Comparison of ENCODE assay signal across 7 mouse cellular contexts in genomic region chr7:12966104-12966845, GRCm38 (mm10). TPM values are rescaled to one million over a fixed set of nuclear protein-coding genes. Genes with fewer than 3 reads are reported as not detected.
DNase-seq lines count a peak whose midpoint lies in the region; ATAC-seq and TF ChIP-seq lines count a peak whose summit lies in the region.

No protein-coding gene starts in this region.

- peaks cover 0 to 14% of the 10 kb centered on the region in 2 experiments; a peak in 2 of 4 replicates for H3K36me3 ChIP-seq in MEL (ENCODE audit: control insufficient read depth in 1 of 2, insufficient read depth in 2 of 2, low read length in 2 of 2)

- peaks cover 2 to 21% of the 10 kb centered on the region in 2 experiments; a peak in 2 of 4 replicates for H3K4me1 ChIP-seq in MEL (ENCODE audit: control insufficient read depth in 1 of 2, insufficient read depth in 2 of 2, low read length in 2 of 2)
- peaks cover 28% of the 10 kb centered on the region for H3K4me1 ChIP-seq in bone marrow macrophage, adult 2 months (ENCODE audit: control insufficient read depth, insufficient read depth, low read length)

- TF ChIP-seq POLR2A in MEL (IDR thresholded peaks at IDR 0.05; ENCODE audit: control insufficient read depth in 1 of 2, insufficient read depth in 1 of 2, low read depth in 1 of 2, low read length in 2 of 2, poor library complexity in 1 of 2) = no peak
- no peak for TF ChIP-seq POLR2A in bone marrow macrophage, adult 2 months (IDR thresholded peaks at IDR 0.05; ENCODE audit: borderline replicate concordance, low read depth, low read length)

- intact Hi-C loops in heart, postnatal 25 days (cut with DNase I) = no loop called here

- TF ChIP-seq CTCF in MEL (IDR thresholded peaks at IDR 0.05 in 2 of 3, conservative IDR thresholded peaks at IDR 0.05 in 1 of 3; ENCODE audit: control insufficient read depth in 1 of 3, insufficient read depth in 1 of 3, low read depth in 2 of 3, low read length in 3 of 3, poor library complexity in 1 of 3, severe bottlenecking in 1 of 3) = no peak
- no peak for TF ChIP-seq CTCF in bone marrow macrophage, adult 2 months (IDR thresholded peaks at IDR 0.05; ENCODE audit: low read depth, low read length)

- no peak for TF ChIP-seq RAD21 in MEL (IDR thresholded peaks at IDR 0.05; ENCODE audit: low read depth, low read length)

- H3K27ac ChIP-seq in MEL (ENCODE audit: control insufficient read depth, low read depth, low read length) = peak overlapping the region; percentile 83
- peak overlapping the region; percentile 74 for H3K27ac ChIP-seq in bone marrow macrophage, adult 2 months (ENCODE audit: insufficient read depth, low read depth, low read length)

- no peaks in the 10 kb centered on the region for H3K27me3 ChIP-seq in MEL (ENCODE audit: control insufficient read depth in 1 of 2, insufficient read depth in 2 of 2, low read length in 2 of 2)

- TF ChIP-seq EP300 in MEL (IDR thresholded peaks at IDR 0.05; ENCODE audit: low read depth in 1 of 2, low read length in 2 of 2) = no peak

- H3K9me3 ChIP-seq in MEL (replicated peaks; ENCODE audit: insufficient read depth, low read length) = no peaks in the 10 kb centered on the region

- peak; percentile 78 for ATAC-seq in erythroblast, adult 5-6 weeks (replicated peaks; ENCODE audit: low FRiP score, poor library complexity, severe bottlenecking)

- peak overlapping the region; percentile 79 to 84 for H3K4me3 ChIP-seq in MEL (ENCODE audit: control insufficient read depth in 1 of 2, insufficient read depth in 1 of 2, low read depth in 2 of 2, low read length in 2 of 2)
- peak overlapping the region; percentile 85 for H3K4me3 ChIP-seq in bone marrow macrophage, adult 2 months (ENCODE audit: insufficient read depth, low read length)

- H3K79me2 ChIP-seq in MEL (ENCODE audit: control insufficient read depth, insufficient read depth, low read length, poor library complexity) = peaks cover 6% of the 10 kb centered on the region

- H3K9ac ChIP-seq in MEL (ENCODE audit: control insufficient read depth, low read depth, low read length, poor library complexity, severe bottlenecking) = peak overlapping the region; percentile 84

- DNase-seq in MEL (ENCODE audit: low read depth, low spot score) = peak; percentile 76
- DNase-seq in heart, postnatal 25 days (ENCODE audit: low spot score) = peak; percentile 14
- DNase-seq in layer of hippocampus, postnatal 36 days = peak; percentile 55 to 60
- DNase-seq in lung, postnatal 4 days = peak; percentile 71
- peak; percentile 66 for DNase-seq in spleen, adult 12 weeks (ENCODE audit: low spot score)

TF ChIP-seq in MEL, 35 proteins besides CTCF, POLR2A, EP300 and RAD21:
- TF ChIP-seq SIN3A (IDR thresholded peaks at IDR 0.05; ENCODE audit: low read length) = no peak; the same call in 1 of the 2 replicates
- TF ChIP-seq NRF1 (IDR thresholded peaks at IDR 0.05; ENCODE audit: insufficient read depth, low read depth, low read length, poor library complexity, severe bottlenecking) = peak; percentile 37; the same call in 1 of the 2 replicates
- TF ChIP-seq NELFE (IDR thresholded peaks at IDR 0.05; ENCODE audit: low read depth, low read length) = no peak
- TF ChIP-seq ZNF384 (IDR thresholded peaks at IDR 0.05; ENCODE audit: low read depth, low read length) = no peak
- no peak for TF ChIP-seq TAL1 (IDR thresholded peaks at IDR 0.05; ENCODE audit: low read length)
- no peak for TF ChIP-seq USF1 (IDR thresholded peaks at IDR 0.05; ENCODE audit: low read depth, low read length)
- TF ChIP-seq HCFC1 (IDR thresholded peaks at IDR 0.05; ENCODE audit: low read depth, low read length) = no peak; the same call in 1 of the 2 replicates
- TF ChIP-seq ETS1 (IDR thresholded peaks at IDR 0.05; ENCODE audit: low read depth, low read length) = no peak; the same call in 1 of the 2 replicates
- no peak for TF ChIP-seq MYB (IDR thresholded peaks at IDR 0.05; ENCODE audit: low read depth, low read length)
- TF ChIP-seq SMC3 (IDR thresholded peaks at IDR 0.05; ENCODE audit: low read depth, low read length) = no peak
- peak; percentile 81; the same call in 1 of the 2 replicates for TF ChIP-seq CHD1 (IDR thresholded peaks at IDR 0.05; ENCODE audit: low read depth, low read length)
- no peak for TF ChIP-seq MYC (IDR thresholded peaks at IDR 0.05; ENCODE audit: low read depth, low read length)
- no peak for TF ChIP-seq ZMIZ1 (IDR thresholded peaks at IDR 0.05; ENCODE audit: low read depth, low read length)
- no peak for TF ChIP-seq CHD2 (IDR thresholded peaks at IDR 0.05; ENCODE audit: low read length)
- no peak for TF ChIP-seq MAZ (IDR thresholded peaks at IDR 0.05; ENCODE audit: low read depth, low read length)
- TF ChIP-seq BHLHE40 (IDR thresholded peaks at IDR 0.05; ENCODE audit: borderline replicate concordance, low read depth, low read length) = no peak
- peak; percentile 97 for TF ChIP-seq JUND (IDR thresholded peaks at IDR 0.05; ENCODE audit: low read depth, low read length)
- TF ChIP-seq E2F4 (IDR thresholded peaks at IDR 0.05; ENCODE audit: borderline replicate concordance, low read depth, low read length) = no peak
- TF ChIP-seq ZKSCAN1 (IDR thresholded peaks at IDR 0.05; ENCODE audit: low read depth, low read length) = no peak
- peak; percentile 73 for TF ChIP-seq MXI1 (IDR thresholded peaks at IDR 0.05; ENCODE audit: low read depth, low read length)
- TF ChIP-seq GABPA (IDR thresholded peaks at IDR 0.05; ENCODE audit: low read depth, low read length) = no peak

RNA-seq across cellular contexts. Expression of gene Zfp324, which starts 0.6 kb away (rescaled TPM):
- 5.9 and 9.9 TPM in 2 replicates for total RNA-seq in MEL (2012; rRNA removed)
- 1 to 10 TPM in 1 of 2 experiments, not detected in 1; 5.2 TPM for polyA plus RNA-seq in MEL (2012; ENCODE audit: insufficient read depth in 1 of 2, insufficient read length in 2 of 2, low read depth in 1 of 2, low replicate concordance in 2 of 2, missing spikeins in 1 of 2)
- 3.8 and 3.9 TPM in 2 replicates for polyA plus RNA-seq in bone marrow macrophage, adult 2 months (2012; ENCODE audit: insufficient read depth, insufficient read length, missing spikeins)
- 2.1 and 2.3 TPM in 2 replicates for total RNA-seq in erythroblast, adult 5-6 weeks (2015; ENCODE audit: low replicate concordance)
- total RNA-seq in erythroblast, adult 5-6 weeks (2017; ENCODE audit: low replicate concordance) = 2.1 and 2.5 TPM in 2 replicates
- total RNA-seq in heart, postnatal 25 days (2021) = 1 to 10 TPM; 3.2 to 4.6 TPM
- total RNA-seq in layer of hippocampus, postnatal 36 days (2021) = 10 to 100 TPM; 11.6 to 13.1 TPM

RNA-seq across cellular contexts. Expression of gene Zfp446, which starts 11.4 kb away (rescaled TPM):
- total RNA-seq in MEL (2012; rRNA removed) = 3.4 TPM in 2 replicates
- polyA plus RNA-seq in MEL (2012; ENCODE audit: insufficient read depth in 1 of 2, insufficient read length in 2 of 2, low read depth in 1 of 2, low replicate concordance in 2 of 2, missing spikeins in 1 of 2) = 1 to 10 TPM in 1 of 2 experiments, not detected in 1; 4.9 TPM
- 2.6 and 3.6 TPM in 2 replicates for polyA plus RNA-seq in bone marrow macrophage, adult 2 months (2012; ENCODE audit: insufficient read depth, insufficient read length, missing spikeins)
- total RNA-seq in erythroblast, adult 5-6 weeks (2015; ENCODE audit: low replicate concordance) = 1.3 TPM in 1 of 2 replicates, not detected in the other
- 0.51 and 1.3 TPM in 2 replicates for total RNA-seq in erythroblast, adult 5-6 weeks (2017; ENCODE audit: low replicate concordance)
- total RNA-seq in heart, postnatal 25 days (2021) = 1 to 10 TPM; 2.5 to 3.0 TPM
- total RNA-seq in layer of hippocampus, postnatal 36 days (2021) = 1 to 10 TPM; 8.6 to 9.3 TPM

RNA-seq across cellular contexts. Expression of gene Slc27a5, which starts 31.7 kb away (rescaled TPM):
- not detected in 2 replicates for total RNA-seq in MEL (2012; rRNA removed)
- under 1 TPM in 1 of 2 experiments, not detected in 1; 0.13 TPM for polyA plus RNA-seq in MEL (2012; ENCODE audit: insufficient read depth in 1 of 2, insufficient read length in 2 of 2, low read depth in 1 of 2, low replicate concordance in 2 of 2, missing spikeins in 1 of 2)
- polyA plus RNA-seq in bone marrow macrophage, adult 2 months (2012; ENCODE audit: insufficient read depth, insufficient read length, missing spikeins) = not detected in 2 replicates
- total RNA-seq in erythroblast, adult 5-6 weeks (2015; ENCODE audit: low replicate concordance) = not detected in 2 replicates
- total RNA-seq in erythroblast, adult 5-6 weeks (2017; ENCODE audit: low replicate concordance) = not detected in 2 replicates
- total RNA-seq in heart, postnatal 25 days (2021) = not detected
- total RNA-seq in layer of hippocampus, postnatal 36 days (2021) = under 1 TPM in 1 of 2 experiments, not detected in 1; 0.20 TPM

RNA-seq across cellular contexts. Expression of gene Trim28, which starts 32.6 kb away (rescaled TPM):
- total RNA-seq in MEL (2012; rRNA removed) = 605 and 702 TPM in 2 replicates
- 1,000 to 10,000 TPM in 1 of 2 experiments, 100 to 1,000 TPM in 1; 104 to 1,160 TPM for polyA plus RNA-seq in MEL (2012; ENCODE audit: insufficient read depth in 1 of 2, insufficient read length in 2 of 2, low read depth in 1 of 2, low replicate concordance in 2 of 2, missing spikeins in 1 of 2)
- polyA plus RNA-seq in bone marrow macrophage, adult 2 months (2012; ENCODE audit: insufficient read depth, insufficient read length, missing spikeins) = 165 and 177 TPM in 2 replicates
- total RNA-seq in erythroblast, adult 5-6 weeks (2015; ENCODE audit: low replicate concordance) = 209 and 235 TPM in 2 replicates
- 226 and 257 TPM in 2 replicates for total RNA-seq in erythroblast, adult 5-6 weeks (2017; ENCODE audit: low replicate concordance)
- 10 to 100 TPM; 86.8 to 96.2 TPM for total RNA-seq in heart, postnatal 25 days (2021)
- 100 to 1,000 TPM; 235 to 241 TPM for total RNA-seq in layer of hippocampus, postnatal 36 days (2021)

RNA-seq across cellular contexts. Expression of gene Rnf225, which starts 39.1 kb away (rescaled TPM):
- total RNA-seq in MEL (2012; rRNA removed) = 0.89 and 1.0 TPM in 2 replicates
- polyA plus RNA-seq in MEL (2012; ENCODE audit: insufficient read depth in 1 of 2, insufficient read length in 2 of 2, low read depth in 1 of 2, low replicate concordance in 2 of 2, missing spikeins in 1 of 2) = 1 to 10 TPM in 1 of 2 experiments, not detected in 1; 2.3 TPM
- polyA plus RNA-seq in bone marrow macrophage, adult 2 months (2012; ENCODE audit: insufficient read depth, insufficient read length, missing spikeins) = 0.24 TPM in 1 of 2 replicates, not detected in the other
- not detected in 2 replicates for total RNA-seq in erythroblast, adult 5-6 weeks (2015; ENCODE audit: low replicate concordance)
- total RNA-seq in erythroblast, adult 5-6 weeks (2017; ENCODE audit: low replicate concordance) = not detected in 2 replicates
- under 1 TPM; 0.21 to 0.22 TPM for total RNA-seq in heart, postnatal 25 days (2021)
- total RNA-seq in layer of hippocampus, postnatal 36 days (2021) = under 1 TPM; 0.85 to 0.88 TPM

Comparison
In these comparisons a context has a peak if more than half of its experiments do, and no peak if none do; other contexts are left out.
1. Peak in every context shown above with its lines: DNase-seq, ATAC-seq, H3K4me3 ChIP-seq and H3K27ac ChIP-seq.
2. DNase-seq: peak in every context shown above with its lines; median percentile 76 in MEL; 71 in lung, postnatal 4 days; 66 in spleen, adult 12 weeks; 58 in layer of hippocampus, postnatal 36 days; 14 in heart, postnatal 25 days.